Mouse (Mus musculus) neural tube, embryonic 11.5 days (tissue): ENCODE results near the gene Khdc4. TPM values are rescaled to one million over a fixed set of nuclear protein-coding genes. Genes with fewer than 3 reads are reported as not detected.
A peak's percentile ranks its signal among the peaks of the same experiment; 100 is the strongest.

Experiments used
- ATAC-seq: fragments of 200-750 bp; cut with Nextera tagmentation; 2 replicates; pipeline ENCODE4 v1.8.0; 2017; ENCODE audit warnings: moderate number of reproducible peaks, mild to moderate bottlenecking, moderate TSS enrichment, moderate library complexity; ENCODE audit not compliant: insufficient read depth, low FRiP score, low TSS enrichment
- DNase-seq: peaks from one replicate; pipeline ENCODE4 v3.0.0-alpha.2; 2015; ENCODE audit warnings: low spot score
- H3K27ac ChIP-seq: fragments of 300-500 bp; sonication (generic); 2 replicates; pipeline ENCODE4 v1.5.1; 2014; ENCODE audit warnings: low read depth, mild to moderate bottlenecking, low read length
- H3K27me3 ChIP-seq: fragments of 300-500 bp; sonication (generic); 2 replicates; pipeline ENCODE4 v1.6.1; 2014; ENCODE audit warnings: mild to moderate bottlenecking, low read length, mixed read lengths; ENCODE audit not compliant: control insufficient read depth, insufficient read depth
- H3K36me3 ChIP-seq: fragments of 300-500 bp; sonication (generic); 2 replicates; pipeline ENCODE4 v1.6.1; 2014; ENCODE audit warnings: mild to moderate bottlenecking, low read length, moderate library complexity, mixed read lengths; ENCODE audit not compliant: control insufficient read depth, insufficient read depth
- H3K4me1 ChIP-seq: fragments of 300-500 bp; sonication (generic); 2 replicates; pipeline ENCODE4 v1.6.1; 2014; ENCODE audit warnings: low read length, mixed read lengths; ENCODE audit not compliant: control insufficient read depth, insufficient read depth
- H3K4me2 ChIP-seq: fragments of 300-500 bp; sonication (generic); 2 replicates; pipeline ENCODE4 v1.6.1; 2014; ENCODE audit warnings: low read depth, mild to moderate bottlenecking, moderate library complexity
- H3K4me3 ChIP-seq: fragments of 300-500 bp; sonication (generic); 2 replicates; pipeline ENCODE4 v1.5.1; 2014; ENCODE audit warnings: low read depth, low read length
- H3K9ac ChIP-seq: fragments of 300-500 bp; sonication (generic); 2 replicates; pipeline ENCODE4 v1.6.1; 2014; ENCODE audit warnings: mild to moderate bottlenecking, low read length
- H3K9me3 ChIP-seq: fragments of 300-500 bp; sonication (generic); 2 replicates; pipeline ENCODE4 v1.6.1; 2016; ENCODE audit warnings: low read length; ENCODE audit not compliant: control insufficient read depth
- WGBS: fragments of 180-500 bp; shearing (Covaris S2); extraction: QIAGEN DNeasy Blood & Tissue Kit; methylation state at CpG from one replicate; pipeline ENCODE4 v1.1.7; 2014; 5-methylcytosine and 5-hydroxymethylcytosine counted together
- polyA plus RNA-seq: library from polyadenylated mRNA; unstranded; fragments of >200 nt; fragmentation: Nextera tagmentation; extraction: Ambion mirVana; gene quantifications from 2 replicates; pipeline ENCODE4 v1.2.1, GENCODE M21; 2014

Gene Khdc4
- polyA plus RNA-seq = 111 TPM in 2 replicates

GRCm38 (mm10) chr3:88684980-88685941, at the start of gene Khdc4:
TSS of gene Khdc4 (plus strand) at chr3:88685803.
- Histone ChIP-seq H3K36me3 (peaks cover 9% of the 10 kb centered on the region), H3K27ac (peak within 1 kb of the TSS; percentile 81), H3K27me3 (no peaks in the 10 kb centered on the region), H3K4me2 (peak within 1 kb of the TSS; percentile 93), H3K9ac (peak within 1 kb of the TSS; percentile 96), H3K4me1 (peaks cover 12% of the 10 kb centered on the region), H3K9me3 (no peaks in the 10 kb centered on the region), H3K4me3 (peak within 1 kb of the TSS; percentile 98)
- ATAC-seq = peak; percentile 99
- WGBS = under 1% methylated on average over 47 of the region's 47 CpGs
- DNase-seq = peak; percentile 96

- peaks cover 63% of the 10 kb centered on the region for H3K36me3 ChIP-seq
These were observed 49.0 kb upstream of the Khdc4 start for GRCm38 (mm10) chr3:88636555-88636986.

GRCm38 (mm10) chr3:88637134-88637533, 48.5 kb upstream of the Khdc4 start:
- Histone ChIP-seq H3K9me3 (no peaks in the 10 kb centered on the region), H3K27me3 (no peaks in the 10 kb centered on the region), H3K4me1 (no peaks in the 10 kb centered on the region), H3K27ac (no peak overlapping the region), H3K4me3 (no peak overlapping the region), H3K4me2 (no peak overlapping the region), H3K9ac (no peak overlapping the region), H3K36me3 (peaks cover 63% of the 10 kb centered on the region)
- DNase-seq (no peak), ATAC-seq (no peak)
- WGBS = 96% methylated on average over 5 of the region's 5 CpGs

More at GRCm38 (mm10) chr3:88636555-88636986, 49.0 kb upstream of the Khdc4 start:
- no peak for DNase-seq
- 95% methylated on average over 8 of the region's 8 CpGs for WGBS
- Histone ChIP-seq H3K9me3 (no peaks in the 10 kb centered on the region), H3K4me1 (no peaks in the 10 kb centered on the region), H3K4me3 (no peak overlapping the region), H3K4me2 (no peak overlapping the region), H3K27ac (no peak overlapping the region), H3K9ac (no peak overlapping the region), H3K27me3 (no peaks in the 10 kb centered on the region)
- no peak for ATAC-seq

GRCm38 (mm10) chr3:88639239-88639638, 46.4 kb upstream of the Khdc4 start:
- H3K27ac ChIP-seq = no peak overlapping the region
- H3K36me3 ChIP-seq = peaks cover 69% of the 10 kb centered on the region
- no peak overlapping the region for H3K9ac ChIP-seq
- H3K27me3 ChIP-seq = no peaks in the 10 kb centered on the region
- ATAC-seq = no peak
- no peaks in the 10 kb centered on the region for H3K4me1 ChIP-seq
- no peak for DNase-seq
- no peaks in the 10 kb centered on the region for H3K9me3 ChIP-seq
- WGBS = 93% methylated on average over 12 of the region's 12 CpGs
- H3K4me3 ChIP-seq = no peak overlapping the region
- no peak overlapping the region for H3K4me2 ChIP-seq

GRCm38 (mm10) chr3:88640676-88641075, 44.9 kb upstream of the Khdc4 start:
- WGBS = 89% methylated on average over 1 of the region's 1 CpGs
- no peaks in the 10 kb centered on the region for H3K4me1 ChIP-seq

GRCm38 (mm10) chr3:88643078-88643477, 42.5 kb upstream of the Khdc4 start:
- DNase-seq = no peak
- Histone ChIP-seq H3K27ac (no peak overlapping the region), H3K4me3 (no peak overlapping the region), H3K9me3 (no peaks in the 10 kb centered on the region), H3K9ac (no peak overlapping the region), H3K27me3 (no peaks in the 10 kb centered on the region), H3K4me2 (no peak overlapping the region), H3K36me3 (peaks cover 53% of the 10 kb centered on the region), H3K4me1 (no peaks in the 10 kb centered on the region)
- no peak for ATAC-seq
- WGBS = 89% methylated on average over 5 of the region's 5 CpGs

More at GRCm38 (mm10) chr3:88640676-88641075, 44.9 kb upstream of the Khdc4 start:
- ATAC-seq (no peak), DNase-seq (peak; percentile 60)
- no peak overlapping the region for H3K4me2 ChIP-seq
- H3K36me3 ChIP-seq = peaks cover 59% of the 10 kb centered on the region
- H3K9ac ChIP-seq = no peak overlapping the region
- no peaks in the 10 kb centered on the region for H3K9me3 ChIP-seq
- H3K4me3 ChIP-seq = no peak overlapping the region
- no peak overlapping the region for H3K27ac ChIP-seq
- no peaks in the 10 kb centered on the region for H3K27me3 ChIP-seq

- peaks cover 40% of the 10 kb centered on the region for H3K36me3 ChIP-seq
- WGBS = 91% methylated on average over 12 of the region's 12 CpGs
These were observed 39.7 kb upstream of the Khdc4 start for GRCm38 (mm10) chr3:88645937-88646336.

GRCm38 (mm10) chr3:88646426-88646995, 39.1 kb upstream of the Khdc4 start:
- WGBS = 63% methylated on average over 6 of the region's 6 CpGs
- peaks cover 36% of the 10 kb centered on the region for H3K36me3 ChIP-seq

More at GRCm38 (mm10) chr3:88645937-88646336, 39.7 kb upstream of the Khdc4 start:
- no peaks in the 10 kb centered on the region for H3K9me3 ChIP-seq
- no peak overlapping the region for H3K9ac ChIP-seq
- DNase-seq = no peak
- no peak overlapping the region for H3K4me2 ChIP-seq
- H3K4me3 ChIP-seq = no peak overlapping the region
- no peak for ATAC-seq
- no peak overlapping the region for H3K27ac ChIP-seq
- no peaks in the 10 kb centered on the region for H3K27me3 ChIP-seq
- no peaks in the 10 kb centered on the region for H3K4me1 ChIP-seq

More at GRCm38 (mm10) chr3:88646426-88646995, 39.1 kb upstream of the Khdc4 start:
- ATAC-seq (no peak), DNase-seq (no peak)
- Histone ChIP-seq H3K4me2 (no peak overlapping the region), H3K9ac (no peak overlapping the region), H3K27ac (no peak overlapping the region), H3K4me3 (no peak overlapping the region), H3K27me3 (no peaks in the 10 kb centered on the region), H3K9me3 (no peaks in the 10 kb centered on the region), H3K4me1 (no peaks in the 10 kb centered on the region)
